Mouse (Mus musculus): Measurements from ENCODE around the gene Slit3. TPM values are rescaled to one million over a fixed set of nuclear protein-coding genes. Genes with fewer than 3 reads are reported as not detected.

Gene Slit3
- polyA plus RNA-seq, 1 experiment: 11.3 TPM

DNA sequence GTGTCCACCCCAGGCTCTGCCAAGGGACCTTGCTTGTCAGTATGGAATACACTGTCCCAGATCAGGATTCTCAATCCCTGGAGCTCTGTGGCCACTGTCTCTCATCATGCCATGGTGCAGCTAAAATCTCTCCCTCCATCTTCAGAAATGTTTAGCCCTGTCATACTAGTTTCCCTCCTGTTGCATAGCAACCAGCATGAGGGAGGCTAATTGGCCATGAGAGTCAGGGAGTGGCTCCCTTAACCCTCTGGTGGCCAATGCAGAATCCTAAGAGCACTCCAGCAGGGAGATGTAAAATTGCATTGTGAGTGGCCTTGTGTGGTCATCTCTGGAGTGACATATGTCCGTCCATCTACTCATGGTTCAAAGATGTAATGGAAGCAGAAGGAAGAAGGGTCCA lies 259.7 kb downstream of the Slit3 start:
- no peak for DNase-seq (ENCODE audit: extremely low spot score in 1 of 2, low spot score in 1 of 2)

DNA sequence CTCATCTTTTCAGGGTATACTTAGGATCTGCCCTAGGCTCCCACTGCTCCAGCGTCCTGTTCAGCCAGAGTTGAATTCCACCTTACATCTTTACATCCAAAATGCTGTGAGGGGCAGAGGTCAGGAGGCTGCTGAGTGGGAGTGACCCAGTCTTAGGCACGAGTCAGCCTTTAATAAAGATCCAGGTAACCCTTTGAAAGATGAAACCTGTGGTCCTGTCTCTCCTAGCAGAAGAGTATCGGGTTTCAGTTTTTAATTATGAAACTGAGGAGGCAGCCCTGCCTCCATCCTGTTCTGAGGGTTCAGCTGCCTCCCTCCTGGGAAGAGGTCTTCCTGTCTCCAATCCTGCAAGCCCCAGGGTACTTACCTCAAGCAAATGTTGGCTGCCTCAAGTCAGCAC lies 264.4 kb downstream of the Slit3 start:
- DNase-seq (ENCODE audit: extremely low spot score in 1 of 2, low spot score in 1 of 2): no peak

DNA sequence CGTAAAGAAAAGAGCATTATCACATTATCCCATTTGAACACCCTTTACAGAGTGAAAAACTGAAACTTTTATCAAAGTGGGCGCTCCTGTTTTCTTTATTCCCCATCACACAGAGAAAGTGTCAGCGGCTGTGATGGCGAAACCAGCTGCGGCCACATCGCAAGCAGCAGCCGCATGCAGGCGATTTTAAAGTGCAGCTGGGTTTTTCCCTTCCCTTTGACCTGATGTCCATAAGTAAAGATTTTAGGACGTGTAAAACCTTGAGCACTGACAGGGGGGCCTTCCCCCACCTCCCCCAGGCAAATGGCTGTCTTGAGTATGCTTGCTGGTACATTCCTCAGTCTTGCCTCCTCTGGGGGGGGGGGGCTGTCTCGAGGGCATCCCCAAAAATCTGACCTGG lies 266.8 kb downstream of the Slit3 start:
- no peak for DNase-seq (ENCODE audit: extremely low spot score in 1 of 2, low spot score in 1 of 2)

DNA sequence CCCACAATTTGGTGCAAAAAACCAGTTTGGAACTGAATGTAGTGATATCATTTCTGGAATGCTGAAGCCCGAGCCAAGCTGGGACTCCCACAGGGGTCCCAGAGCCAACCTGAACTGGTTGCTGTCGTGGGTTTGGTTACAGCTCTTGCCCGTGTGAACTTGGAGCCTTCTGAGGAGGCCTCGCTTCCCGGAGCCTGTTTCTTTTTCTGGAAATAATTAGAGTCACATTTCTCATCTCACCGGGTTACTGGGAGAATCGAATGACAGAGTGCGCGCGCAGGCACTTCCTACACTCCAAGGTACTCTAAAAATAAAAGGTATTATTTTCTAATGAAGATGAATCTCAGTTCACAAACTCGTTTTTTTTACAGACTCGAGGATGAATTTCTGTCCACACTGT lies 267.4 kb downstream of the Slit3 start:
- DNase-seq (ENCODE audit: extremely low spot score in 1 of 2, low spot score in 1 of 2): peak in 1 of 2 experiments; percentile 57

DNA sequence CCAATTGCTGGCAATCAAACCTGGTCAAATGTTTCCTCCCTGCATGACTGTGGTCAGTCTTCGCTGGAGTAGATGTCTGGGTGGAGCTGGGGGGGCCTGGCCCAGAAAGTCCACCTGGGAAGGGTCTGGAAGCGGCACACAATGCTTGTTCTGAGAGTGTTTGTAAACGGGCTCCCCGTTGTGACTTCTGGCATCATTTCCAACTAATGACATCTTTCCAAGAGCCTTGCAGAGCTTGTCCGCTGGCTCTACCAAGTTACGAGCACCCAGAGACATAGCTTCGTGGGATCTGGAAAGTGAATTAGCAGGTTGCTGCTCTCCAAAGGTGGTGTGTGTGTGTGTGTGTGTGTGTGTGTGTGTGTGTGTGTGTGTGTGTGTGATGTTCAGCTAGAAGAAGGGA lies 268.3 kb downstream of the Slit3 start:
- DNase-seq (ENCODE audit: extremely low spot score in 1 of 2, low spot score in 1 of 2): no peak

DNA sequence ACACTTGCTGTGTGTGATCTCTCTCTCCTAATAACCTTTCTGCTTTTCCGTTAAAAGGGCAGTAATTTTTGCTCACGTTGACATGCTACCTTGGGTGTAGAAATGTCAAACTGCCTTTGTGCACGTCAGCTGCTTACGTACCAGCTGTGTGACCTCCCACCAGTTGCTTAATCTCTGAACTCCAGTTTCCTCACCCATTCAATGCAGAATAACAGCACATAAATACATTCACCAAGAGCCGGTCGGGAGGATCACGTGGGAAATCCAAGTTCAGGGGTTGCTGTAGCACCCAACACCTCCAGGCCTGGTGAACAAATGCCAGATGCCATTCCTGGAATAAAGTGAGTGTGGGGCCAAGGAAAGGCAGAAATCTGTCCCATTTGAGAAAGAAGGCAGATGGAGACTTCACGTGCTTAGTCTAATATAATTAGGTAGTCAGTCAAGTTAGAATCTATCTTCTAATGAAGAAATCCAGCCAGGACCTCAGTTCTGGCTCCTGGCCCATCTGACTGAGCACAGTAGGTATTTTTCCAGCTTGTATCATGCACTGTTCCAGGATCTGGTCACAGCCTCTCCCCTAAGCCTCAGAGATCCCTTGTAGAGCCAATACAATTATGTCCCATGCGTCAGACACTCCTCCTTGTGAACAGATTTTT lies 268.9 kb downstream of the Slit3 start:
- DNase-seq (ENCODE audit: extremely low spot score in 1 of 2, low spot score in 1 of 2): no peak

DNA sequence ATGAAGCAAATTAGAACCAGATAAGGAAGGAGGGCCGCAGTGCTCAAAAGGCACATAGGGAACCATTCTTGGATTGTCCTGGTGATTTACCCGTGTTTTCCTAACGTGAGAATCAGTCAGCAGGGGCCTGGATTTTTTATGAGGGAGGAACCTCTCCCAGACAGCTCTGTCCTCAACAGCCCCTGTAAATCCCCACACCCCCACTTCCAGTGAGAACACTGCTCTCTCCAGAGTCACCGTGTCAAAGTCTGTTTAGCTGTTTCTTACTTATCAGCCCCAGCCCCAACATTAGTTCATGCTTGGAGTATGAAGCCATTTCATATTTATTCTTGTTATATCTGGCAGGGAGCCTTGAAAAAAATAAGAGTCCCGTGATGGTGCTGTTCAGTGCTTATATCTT lies 272.8 kb downstream of the Slit3 start:
- no peak for DNase-seq (ENCODE audit: extremely low spot score in 1 of 2, low spot score in 1 of 2)

DNA sequence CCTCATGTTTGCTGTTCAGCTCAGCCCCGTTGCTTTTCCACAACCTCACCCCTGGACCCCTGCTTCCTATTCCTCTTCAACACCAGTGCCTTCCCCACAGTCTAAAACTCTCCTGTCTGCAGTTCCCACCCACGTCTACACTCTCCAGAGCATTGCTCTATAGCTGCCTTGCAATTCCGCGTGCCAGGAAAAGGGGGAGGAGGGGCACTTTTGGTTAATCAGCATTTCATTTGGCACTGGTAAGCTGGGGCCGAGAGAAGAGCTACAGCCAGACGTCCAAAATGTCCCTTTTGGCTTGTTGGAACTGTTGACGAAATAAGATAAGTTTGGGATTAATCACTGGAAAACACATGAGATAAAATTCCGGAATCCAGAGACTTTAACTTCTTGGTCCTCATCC lies 274.4 kb downstream of the Slit3 start:
- peak in 1 of 2 experiments; percentile 49 for DNase-seq (ENCODE audit: extremely low spot score in 1 of 2, low spot score in 1 of 2)

DNA sequence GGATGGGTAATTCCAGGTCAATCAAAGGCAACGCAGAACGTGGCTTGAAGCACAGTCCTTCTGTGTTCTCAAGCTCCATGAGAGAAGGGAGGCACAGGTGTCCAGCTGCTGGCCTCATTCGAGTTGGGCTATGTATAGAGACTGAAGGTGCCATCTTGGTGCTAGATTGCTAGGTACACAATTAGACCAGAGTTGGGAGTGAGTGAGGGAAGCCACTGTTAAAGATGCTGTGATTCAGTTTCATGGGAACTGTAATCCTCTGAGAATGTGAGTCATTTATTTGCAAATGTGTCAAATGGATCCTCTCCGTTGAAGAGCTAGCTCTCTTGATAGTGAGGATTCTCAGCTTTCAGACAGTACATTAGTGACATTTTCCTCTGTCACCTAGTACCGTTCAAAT lies 277.3 kb downstream of the Slit3 start:
- peak in 1 of 2 experiments; percentile 45 for DNase-seq (ENCODE audit: extremely low spot score in 1 of 2, low spot score in 1 of 2)

DNA sequence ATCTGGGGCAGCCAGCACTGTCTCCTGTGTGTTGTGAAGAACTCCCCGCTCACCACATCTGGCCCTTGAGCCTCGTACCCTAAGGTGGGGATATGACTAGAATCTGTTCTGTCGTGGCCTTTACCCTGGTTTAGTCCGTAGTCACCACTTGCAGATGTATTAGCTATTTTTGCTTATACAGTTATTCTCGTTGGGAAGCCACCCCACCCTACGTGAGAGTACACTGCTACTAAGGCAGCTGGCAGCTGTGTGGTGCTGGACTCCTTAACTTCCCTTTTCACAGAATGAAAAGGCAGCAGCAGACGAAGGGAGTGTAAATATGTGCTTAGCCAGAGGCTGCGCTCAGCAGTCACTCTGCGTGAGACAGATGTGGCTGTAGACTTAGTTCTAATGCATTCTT lies 282.5 kb downstream of the Slit3 start:
- DNase-seq (ENCODE audit: extremely low spot score in 1 of 2, low spot score in 1 of 2): no peak

DNA sequence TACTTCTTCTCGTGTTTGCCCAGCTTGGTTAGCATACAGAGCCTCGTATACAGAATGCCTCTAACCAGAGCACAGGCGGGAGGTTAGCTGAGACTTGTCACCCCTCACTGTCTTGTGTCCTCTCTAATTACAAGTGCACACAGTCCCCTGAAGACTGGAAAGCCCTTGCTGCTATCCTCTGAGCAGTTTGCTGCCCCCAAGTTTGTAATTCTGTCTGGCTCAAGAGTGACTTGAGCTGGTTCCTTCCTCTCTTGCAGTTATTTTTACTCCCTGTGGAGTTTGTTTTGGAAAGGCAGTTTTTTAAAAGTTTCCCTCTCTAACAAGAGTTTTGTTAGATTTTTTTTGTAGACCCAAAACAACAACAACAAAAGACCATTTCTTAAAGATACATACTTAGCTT lies 285.0 kb downstream of the Slit3 start:
- DNase-seq (ENCODE audit: extremely low spot score in 1 of 2, low spot score in 1 of 2): no peak

DNA sequence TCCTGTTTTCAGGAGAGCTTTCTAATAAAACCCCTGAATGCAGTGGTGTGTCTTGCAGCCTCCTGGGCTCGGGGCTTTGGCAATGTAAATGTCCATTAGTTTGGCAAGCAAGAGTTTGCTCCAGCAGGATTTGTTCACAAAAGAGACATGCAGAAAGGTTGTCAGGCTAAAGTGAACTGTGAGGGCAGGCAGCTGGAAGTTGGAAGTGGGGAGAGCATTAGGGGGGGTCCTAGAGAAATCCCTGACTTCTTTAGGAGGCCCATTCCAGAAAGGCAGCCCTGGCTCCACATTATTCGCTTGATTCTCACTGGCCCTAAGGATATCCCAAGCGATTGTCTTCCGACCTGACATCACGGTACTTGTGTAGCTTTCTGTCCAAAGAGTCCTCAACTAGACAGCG lies 285.5 kb downstream of the Slit3 start:
- no peak for DNase-seq (ENCODE audit: extremely low spot score in 1 of 2, low spot score in 1 of 2)

DNA sequence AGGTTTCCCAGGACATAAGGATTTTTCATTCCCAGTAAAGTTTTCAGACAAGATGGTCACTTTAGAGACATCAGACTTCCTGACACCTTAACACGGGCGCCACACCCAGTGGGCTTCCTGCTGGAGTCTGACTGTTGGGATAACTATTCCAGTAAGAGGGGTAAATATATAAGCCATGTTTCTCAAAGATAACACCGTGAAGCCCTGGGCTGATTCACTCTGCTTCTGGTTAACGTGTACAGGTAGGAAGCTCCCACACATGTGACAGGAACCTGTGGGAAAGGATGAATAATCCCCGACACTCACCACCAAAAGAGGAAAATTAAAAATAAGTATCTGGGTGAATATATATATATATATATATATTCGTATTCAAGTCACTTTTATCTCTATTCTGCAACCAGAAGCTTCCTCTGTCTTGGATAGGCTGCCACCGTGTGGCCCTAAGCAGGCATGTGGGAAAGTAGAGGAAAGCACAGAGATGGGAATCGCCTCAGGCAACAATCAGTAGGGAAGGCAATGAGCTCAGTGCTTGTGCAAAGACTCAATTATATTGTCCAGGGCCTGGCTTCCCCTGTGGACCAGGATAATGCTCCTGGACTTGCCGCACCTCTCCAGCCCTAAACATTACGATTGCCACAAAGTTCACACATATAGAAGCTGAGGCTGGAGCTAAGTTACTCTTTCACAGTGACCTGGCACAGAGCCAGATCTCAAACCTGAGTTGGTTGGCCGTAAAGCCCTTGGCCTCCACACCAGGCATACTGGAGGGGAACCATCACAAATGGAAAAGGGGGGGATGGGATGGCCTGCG lies 286.5 kb downstream of the Slit3 start:
- peak; percentile 69 to 86 for DNase-seq (ENCODE audit: extremely low spot score in 1 of 2, low spot score in 1 of 2)

DNA sequence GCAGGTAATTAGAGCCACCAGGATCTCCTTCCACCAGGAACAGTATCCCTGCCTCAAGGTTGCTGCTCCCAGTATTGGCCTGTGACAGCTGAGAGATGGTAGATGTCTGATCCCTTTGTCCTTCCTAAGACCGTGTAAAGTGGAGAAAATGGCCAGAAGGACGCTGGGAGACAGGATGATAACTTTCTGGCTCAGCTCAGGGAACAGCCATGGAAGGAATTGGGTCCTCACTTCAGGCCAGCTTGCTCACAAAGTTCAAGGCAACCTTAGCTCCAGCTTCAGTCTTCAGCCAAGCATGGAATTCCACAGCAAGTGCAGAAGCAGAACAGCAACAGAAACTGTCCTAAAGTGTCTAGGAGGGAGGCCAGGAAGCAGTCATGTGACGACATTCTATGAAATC lies 289.4 kb downstream of the Slit3 start:
- no peak for DNase-seq (ENCODE audit: extremely low spot score in 1 of 2, low spot score in 1 of 2)

DNA sequence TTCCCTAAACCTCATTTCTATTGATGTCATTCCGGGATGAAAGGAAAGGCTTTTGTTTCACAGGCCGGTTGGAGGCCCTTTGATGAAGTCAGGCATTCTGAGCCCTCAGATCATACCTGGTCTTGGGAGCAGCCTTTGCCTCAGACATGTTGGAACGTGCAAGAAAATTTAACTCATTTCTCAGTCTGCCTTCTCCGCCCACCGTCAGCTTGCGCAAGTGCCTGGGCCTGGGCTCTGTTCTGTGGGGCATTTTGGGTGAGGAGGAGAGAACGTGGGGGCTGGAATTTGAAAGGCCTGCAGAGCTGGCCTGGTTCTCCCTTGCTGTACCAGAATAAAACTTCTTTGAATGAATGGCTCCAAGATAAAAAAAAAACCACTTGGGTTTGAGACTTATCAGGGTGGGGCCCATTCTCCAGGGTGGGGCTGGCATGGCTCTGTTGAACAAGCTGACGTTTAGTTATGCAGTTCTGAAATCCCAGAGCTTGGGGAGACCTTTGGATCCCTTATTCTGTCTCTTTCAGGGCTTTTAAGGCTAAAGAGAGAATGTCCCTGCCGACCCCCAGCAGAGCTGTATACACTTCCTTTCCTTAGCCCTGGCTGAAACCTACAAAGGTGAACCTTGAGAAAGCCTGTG lies 294.9 kb downstream of the Slit3 start:
- DNase-seq (ENCODE audit: extremely low spot score in 1 of 2, low spot score in 1 of 2): peak in 1 of 2 experiments; percentile 49

DNA sequence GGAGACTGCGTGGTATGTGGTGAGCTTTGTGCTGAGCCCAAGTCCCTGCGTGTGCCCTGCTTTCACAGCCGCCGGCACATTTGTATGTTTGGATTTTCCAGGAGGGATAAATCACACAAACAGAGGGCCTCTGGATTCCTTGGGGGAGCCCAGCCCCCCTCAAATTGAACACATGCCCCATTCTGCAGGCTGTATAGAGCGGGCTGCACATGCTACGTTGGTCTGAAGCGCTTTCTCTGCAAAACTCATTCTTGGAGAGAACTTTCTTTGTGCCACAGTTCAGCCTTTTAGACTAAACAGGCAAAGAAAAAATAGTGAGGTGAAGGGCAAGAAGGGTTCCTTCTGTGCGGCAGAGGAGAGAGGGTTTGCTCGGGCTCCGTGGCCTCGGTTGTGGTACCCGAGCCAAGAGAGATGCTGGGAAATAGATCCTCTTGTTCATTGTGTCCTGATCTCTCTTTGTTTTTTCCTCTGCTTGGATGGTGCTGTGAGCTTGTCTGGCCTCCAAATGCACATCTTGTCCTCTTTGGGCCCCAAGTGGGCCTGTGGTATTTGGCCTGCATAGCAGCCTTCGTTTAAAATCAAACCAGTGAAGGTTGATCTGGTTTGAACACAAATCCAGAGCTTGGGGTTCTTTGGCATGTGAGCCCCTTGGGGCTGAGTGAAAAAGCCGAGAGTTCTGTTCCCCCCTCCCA lies 295.5 kb downstream of the Slit3 start:
- no peak for DNase-seq (ENCODE audit: extremely low spot score in 1 of 2, low spot score in 1 of 2)

DNA sequence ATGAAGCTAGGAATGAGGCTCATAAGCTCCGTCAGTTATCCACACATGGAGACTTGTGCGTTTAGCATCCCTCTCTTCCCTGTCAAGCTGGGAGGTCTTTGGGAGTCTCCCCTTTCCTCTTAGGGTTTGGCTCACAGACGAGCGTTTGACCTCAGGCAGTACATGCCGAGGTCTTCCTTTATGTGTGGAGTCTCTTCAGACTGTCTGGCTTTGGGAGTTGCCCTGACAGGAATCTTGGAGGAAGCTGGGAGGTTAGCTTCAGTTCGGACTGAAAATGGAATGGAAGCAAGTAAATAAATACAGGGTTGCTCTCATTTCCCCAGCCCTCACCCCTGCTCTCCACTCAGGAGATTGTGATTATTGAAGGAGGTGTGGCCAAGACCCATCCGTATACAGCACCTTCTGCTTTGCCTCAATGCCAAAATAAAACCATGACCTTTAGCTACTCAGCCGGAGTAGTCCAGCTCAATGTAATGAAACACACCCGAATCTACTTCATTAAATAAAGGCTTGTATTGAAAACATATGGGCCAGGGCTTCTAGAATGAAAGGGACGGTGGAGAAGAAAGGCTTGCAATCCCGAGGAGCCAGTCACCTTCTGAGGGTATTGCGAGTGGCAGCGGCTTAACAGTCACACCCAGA lies 297.0 kb downstream of the Slit3 start:
- no peak for DNase-seq (ENCODE audit: extremely low spot score in 1 of 2, low spot score in 1 of 2)

DNA sequence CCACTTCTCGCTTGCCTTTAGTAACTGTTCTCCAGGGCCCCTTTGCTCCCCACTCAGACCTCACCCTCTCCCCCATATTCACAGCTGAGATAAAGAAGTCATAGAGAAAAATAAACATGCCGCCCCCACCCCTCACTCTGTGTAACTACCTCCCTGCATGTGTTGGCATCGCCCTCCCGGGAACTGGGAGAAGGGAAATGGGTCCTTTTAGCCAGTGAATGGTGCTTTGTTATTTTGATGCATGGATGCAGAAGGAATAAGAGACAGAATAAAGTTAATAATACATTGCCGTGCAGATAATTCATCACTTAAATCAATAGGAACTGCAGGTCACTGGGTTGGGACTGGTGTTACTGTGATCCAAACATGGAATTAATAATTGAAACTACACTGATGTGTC lies 298.0 kb downstream of the Slit3 start:
- DNase-seq (ENCODE audit: extremely low spot score in 1 of 2, low spot score in 1 of 2): no peak

DNA sequence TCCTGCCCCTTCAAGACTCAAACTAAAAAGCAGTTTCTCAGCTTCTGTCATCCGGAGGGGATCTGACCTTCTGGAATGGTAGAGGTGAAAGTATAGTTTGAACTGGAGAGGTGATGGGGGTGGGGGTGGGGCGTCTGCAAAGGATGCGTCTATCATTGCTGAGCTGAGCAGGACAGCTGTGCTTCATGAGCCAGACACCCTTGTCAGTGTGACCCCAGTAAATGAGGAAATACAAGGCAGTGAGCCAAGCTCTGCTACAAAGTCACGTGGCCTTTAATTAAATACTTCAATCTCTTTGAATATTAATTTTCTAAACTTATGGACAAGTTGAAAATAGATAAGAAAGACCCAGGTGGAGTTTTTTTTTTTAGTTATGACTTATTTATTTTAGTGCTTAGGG lies 300.7 kb downstream of the Slit3 start:
- no peak for DNase-seq (ENCODE audit: extremely low spot score in 1 of 2, low spot score in 1 of 2)

DNA sequence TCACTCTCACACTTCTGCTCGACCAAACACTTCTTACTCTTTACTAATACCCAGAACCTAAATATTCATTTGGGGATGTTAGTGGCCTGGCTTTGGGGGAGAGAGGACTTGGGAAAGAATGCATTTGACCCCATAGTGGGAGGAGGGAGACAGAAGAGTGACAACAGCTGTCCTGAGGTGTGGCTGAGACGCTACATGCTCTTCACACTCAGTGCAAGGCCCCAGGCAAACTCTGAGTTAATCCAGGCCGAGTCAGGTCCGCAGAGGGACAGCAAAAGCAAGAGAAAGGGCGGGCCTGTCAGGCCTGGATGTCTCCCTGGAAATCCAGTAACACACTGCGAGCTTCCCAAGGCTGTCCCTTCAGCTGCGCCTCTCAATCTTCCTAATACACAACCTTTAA lies 307.0 kb downstream of the Slit3 start:
- no peak for DNase-seq (ENCODE audit: extremely low spot score in 1 of 2, low spot score in 1 of 2)

DNA sequence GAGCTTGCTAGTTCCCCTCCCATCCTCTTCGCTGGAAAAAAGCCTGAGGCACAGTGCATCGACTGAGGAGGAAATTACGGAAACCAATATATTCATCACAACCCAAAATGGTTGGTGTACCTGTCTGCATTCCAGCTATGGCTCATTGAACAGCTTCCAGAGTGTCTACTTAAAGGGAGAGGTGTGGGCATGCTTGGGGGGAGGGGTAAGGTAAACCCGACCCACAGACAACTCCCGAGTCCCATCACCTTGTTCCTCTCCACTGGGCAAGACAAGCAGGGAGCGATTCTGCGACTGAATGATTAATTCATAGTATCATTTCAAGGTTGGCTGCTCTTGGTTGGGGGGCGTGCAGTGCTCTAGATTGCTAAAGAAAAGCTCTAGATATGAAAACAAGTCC lies 310.1 kb downstream of the Slit3 start:
- DNase-seq (ENCODE audit: extremely low spot score in 1 of 2, low spot score in 1 of 2): no peak

All from frontal cortex, adult 2 months (tissue).